Mouse (Mus musculus) midbrain, postnatal 0 days (tissue): Measurements from ENCODE around the gene Cntn3. TPM values are rescaled to one million over a fixed set of nuclear protein-coding genes. Genes with fewer than 3 reads are reported as not detected.

Experiments used
- ATAC-seq: fragments of 200-750 bp; cut with Nextera tagmentation; 2 replicates; pipeline ENCODE4 v1.8.0; 2017; ENCODE audit warnings: moderate number of reproducible peaks, mild to moderate bottlenecking, moderate TSS enrichment, moderate library complexity; ENCODE audit not compliant: low FRiP score
- DNase-seq: peaks from one replicate; pipeline ENCODE4 v3.0.0-alpha.2; 2015; ENCODE audit warnings: low spot score
- H3K27ac ChIP-seq: fragments of 300-500 bp; sonication (generic); 2 replicates; pipeline ENCODE4 v1.5.1; 2014; ENCODE audit warnings: low read depth, mild to moderate bottlenecking, low read length, mixed read lengths
- H3K27me3 ChIP-seq: fragments of 300-500 bp; sonication (generic); 2 replicates; pipeline ENCODE4 v1.6.1; 2014; ENCODE audit warnings: low read length, control low read depth, mixed read lengths; ENCODE audit not compliant: insufficient read depth
- H3K36me3 ChIP-seq: fragments of 300-500 bp; sonication (generic); 2 replicates; pipeline ENCODE4 v1.6.1; 2014; ENCODE audit warnings: low read length, control low read depth, mixed read lengths; ENCODE audit not compliant: insufficient read depth
- H3K4me1 ChIP-seq: fragments of 300-500 bp; sonication (generic); 2 replicates; pipeline ENCODE4 v1.6.1; 2014; ENCODE audit warnings: mild to moderate bottlenecking, control low read depth, antibody characterized with exemption, low read length, mixed read lengths; ENCODE audit not compliant: insufficient read depth
- H3K4me2 ChIP-seq: fragments of 300-500 bp; sonication (generic); 2 replicates; pipeline ENCODE4 v1.6.1; 2014; ENCODE audit warnings: low read depth, mild to moderate bottlenecking, low read length, mixed read lengths; ENCODE audit not compliant: poor library complexity, severe bottlenecking
- H3K4me3 ChIP-seq: fragments of 300-500 bp; sonication (generic); 2 replicates; pipeline ENCODE4 v1.5.1; 2014; ENCODE audit warnings: low read depth, mild to moderate bottlenecking, low read length, moderate library complexity
- H3K9ac ChIP-seq: fragments of 300-500 bp; sonication (generic); replicated peaks from 2 replicates; pipeline ENCODE4 v1.6.1; 2014; ENCODE audit warnings: mild to moderate bottlenecking, low read length, moderate library complexity, mixed read lengths; ENCODE audit not compliant: poor library complexity, severe bottlenecking
- H3K9me3 ChIP-seq: fragments of 300-500 bp; sonication (generic); 2 replicates; pipeline ENCODE4 v1.6.1; 2016; ENCODE audit warnings: low read length, control low read depth
- CTCF ChIP-seq: IDR thresholded peaks from 2 replicates; pipeline ENCODE4 v1.5.1; 2016; ENCODE audit warnings: antibody characterized with exemption, mild to moderate bottlenecking
- WGBS: fragments of 180-500 bp; shearing (Covaris S2); extraction: QIAGEN DNeasy Blood & Tissue Kit; methylation state at CpG from one replicate; pipeline ENCODE4 v1.1.7; 2014; 5-methylcytosine and 5-hydroxymethylcytosine counted together
- polyA plus RNA-seq: library from polyadenylated mRNA; unstranded; fragments of >200 nt; fragmentation: Nextera tagmentation; extraction: Ambion mirVana; gene quantifications from 2 replicates; pipeline ENCODE4 v1.2.1, GENCODE M21; 2015
- total RNA-seq: library from RNA; depleted of rRNA; stranded (reverse); fragments of >200 nt; gene quantifications from 2 replicates; pipeline ENCODE4 v1.2.3, GENCODE M21; 2014

Gene Cntn3
- total and polyA plus RNA-seq, 2 experiments from 2014 or later = 3.0 to 8.8 TPM

GRCm38 (mm10) chr6:102332144-102332543 is 240.8 kb downstream of the Cntn3 start:
- no peak overlapping the region for H3K4me3 ChIP-seq
- no peak for TF ChIP-seq CTCF
- H3K4me2 ChIP-seq = no peak overlapping the region
- H3K27ac ChIP-seq = no peak overlapping the region
- DNase-seq (no peak), ATAC-seq (no peak)
- no peaks in the 10 kb centered on the region for H3K9me3 ChIP-seq
- H3K27me3 ChIP-seq = no peaks in the 10 kb centered on the region
- no peaks in the 10 kb centered on the region for H3K4me1 ChIP-seq
- no peak overlapping the region for H3K9ac ChIP-seq
- WGBS = 82% methylated on average over 3 of the region's 3 CpGs
- H3K36me3 ChIP-seq = no peaks in the 10 kb centered on the region

- no peaks in the 10 kb centered on the region for H3K4me1 ChIP-seq
- TF ChIP-seq CTCF = no peak
- DNase-seq (no peak), ATAC-seq (no peak)
- no peak overlapping the region for H3K4me3 ChIP-seq
- no peaks in the 10 kb centered on the region for H3K27me3 ChIP-seq
- H3K4me2 ChIP-seq = no peak overlapping the region
- H3K9ac ChIP-seq = no peak overlapping the region
- no peaks in the 10 kb centered on the region for H3K36me3 ChIP-seq
- no peak overlapping the region for H3K27ac ChIP-seq
- no peaks in the 10 kb centered on the region for H3K9me3 ChIP-seq
- WGBS = 87% methylated on average over 2 of the region's 2 CpGs
These were observed 246.2 kb downstream of the Cntn3 start for GRCm38 (mm10) chr6:102326711-102327110.

GRCm38 (mm10) chr6:102322614-102323284 is 250.2 kb downstream of the Cntn3 start:
- Histone ChIP-seq H3K36me3 (no peaks in the 10 kb centered on the region), H3K9ac (no peak overlapping the region), H3K27me3 (no peaks in the 10 kb centered on the region), H3K4me3 (no peak overlapping the region), H3K4me1 (no peaks in the 10 kb centered on the region), H3K4me2 (no peak overlapping the region), H3K27ac (no peak overlapping the region), H3K9me3 (no peaks in the 10 kb centered on the region)
- ATAC-seq (no peak), DNase-seq (no peak)
- TF ChIP-seq CTCF = no peak
- 72% methylated on average over 4 of the region's 4 CpGs for WGBS

GRCm38 (mm10) chr6:102319755-102320154 is 253.1 kb downstream of the Cntn3 start:
- no peak for TF ChIP-seq CTCF
- DNase-seq (no peak), ATAC-seq (no peak)
- H3K27ac ChIP-seq = no peak overlapping the region
- no peak overlapping the region for H3K9ac ChIP-seq
- H3K4me1 ChIP-seq = no peaks in the 10 kb centered on the region
- no peak overlapping the region for H3K4me2 ChIP-seq
- H3K9me3 ChIP-seq = no peaks in the 10 kb centered on the region
- H3K4me3 ChIP-seq = no peak overlapping the region
- H3K27me3 ChIP-seq = no peaks in the 10 kb centered on the region
- H3K36me3 ChIP-seq = no peaks in the 10 kb centered on the region
- 79% methylated on average over 3 of the region's 3 CpGs for WGBS

GRCm38 (mm10) chr6:102282889-102283288 is 290.0 kb downstream of the Cntn3 start:
- Histone ChIP-seq H3K9ac (no peak overlapping the region), H3K27me3 (no peaks in the 10 kb centered on the region), H3K4me2 (no peak overlapping the region), H3K4me3 (no peak overlapping the region), H3K4me1 (no peaks in the 10 kb centered on the region), H3K9me3 (no peaks in the 10 kb centered on the region), H3K27ac (no peak overlapping the region), H3K36me3 (no peaks in the 10 kb centered on the region)
- DNase-seq = no peak
- 21% methylated on average over 2 of the region's 2 CpGs for WGBS
- no peak for ATAC-seq
- TF ChIP-seq CTCF = no peak

GRCm38 (mm10) chr6:102231015-102231414 is 341.9 kb downstream of the Cntn3 start:
- H3K27ac ChIP-seq = no peak overlapping the region
- no peaks in the 10 kb centered on the region for H3K4me1 ChIP-seq
- no peak overlapping the region for H3K4me2 ChIP-seq
- no peak for TF ChIP-seq CTCF
- WGBS = 85% methylated on average over 1 of the region's 1 CpGs
- H3K9ac ChIP-seq = no peak overlapping the region
- H3K4me3 ChIP-seq = no peak overlapping the region
- no peaks in the 10 kb centered on the region for H3K27me3 ChIP-seq
- no peaks in the 10 kb centered on the region for H3K9me3 ChIP-seq
- H3K36me3 ChIP-seq = no peaks in the 10 kb centered on the region
- no peak for DNase-seq
- no peak for ATAC-seq
